Mouse (Mus musculus): ENCODE measurements around the gene 1700003E16Rik. TPM values are rescaled to one million over a fixed set of nuclear protein-coding genes. Genes with fewer than 3 reads are reported as not detected.

Gene 1700003E16Rik
- total and polyA plus RNA-seq, 3 experiments, result 0.23 to 0.34 TPM; not detected in 1

DNA sequence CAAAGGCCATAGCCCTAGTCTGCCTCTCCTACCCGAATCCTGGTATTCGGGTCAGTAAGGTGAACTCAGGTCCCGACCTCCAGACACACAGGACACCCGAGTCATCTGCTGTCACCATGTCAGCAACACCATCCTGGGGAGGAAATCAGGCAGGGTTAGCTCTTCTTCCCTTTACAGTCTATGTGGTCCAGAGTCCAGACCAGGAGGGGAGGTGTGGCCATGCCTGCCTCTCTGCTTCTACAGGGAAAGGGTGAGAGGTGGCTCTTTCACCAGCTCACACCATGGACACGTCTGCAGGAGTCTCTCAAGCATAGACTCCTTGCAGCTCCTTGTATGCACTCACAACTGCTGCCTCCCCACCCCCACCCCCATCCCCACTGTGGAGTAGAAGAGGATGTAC lies 2.7 kb upstream of the 1700003E16Rik start:
- no peaks in the 10 kb centered on the region for H3K9me3 ChIP-seq (replicated peaks; ENCODE audit: low read length)
- TF ChIP-seq POLR2A (IDR thresholded peaks at IDR 0.05; ENCODE audit: low read depth, low read length) (no peak), MYC (IDR thresholded peaks at IDR 0.05; ENCODE audit: low read depth, low read length) (no peak), USF1 (IDR thresholded peaks at IDR 0.05; ENCODE audit: low read depth, low read length) (no peak), CHD1 (IDR thresholded peaks at IDR 0.05; ENCODE audit: low read depth, low read length) (no peak), SIN3A (IDR thresholded peaks at IDR 0.05; ENCODE audit: low read length) (no peak), MAFK (IDR thresholded peaks at IDR 0.05; ENCODE audit: insufficient replicate concordance, low read length) (no peak), TBP (conservative IDR thresholded peaks at IDR 0.05; ENCODE audit: low read depth, low read length) (no peak), NRF1 (IDR thresholded peaks at IDR 0.05; ENCODE audit: low read depth, low read length) (no peak), BHLHE40 (IDR thresholded peaks at IDR 0.05; ENCODE audit: low read depth, low read length) (no peak), ZMIZ1 (IDR thresholded peaks at IDR 0.05; ENCODE audit: low read depth, low read length) (no peak), EP300 (IDR thresholded peaks at IDR 0.05; ENCODE audit: low read length) (no peak), IRF4 (IDR thresholded peaks at IDR 0.05; ENCODE audit: low read depth, low read length) (no peak), JUN (IDR thresholded peaks at IDR 0.05; ENCODE audit: insufficient read depth, low read depth, low read length) (no peak), SMC3 (IDR thresholded peaks at IDR 0.05; ENCODE audit: low read depth, low read length) (no peak), E2F4 (IDR thresholded peaks at IDR 0.05; ENCODE audit: insufficient replicate concordance, low read depth, low read length) (no peak), NELFE (IDR thresholded peaks at IDR 0.05; ENCODE audit: low read depth, low read length) (no peak), RCOR1 (conservative IDR thresholded peaks at IDR 0.05; ENCODE audit: low read depth, low read length) (no peak), MAZ (IDR thresholded peaks at IDR 0.05; ENCODE audit: low read depth, low read length) (no peak), ETS1 (conservative IDR thresholded peaks at IDR 0.05; ENCODE audit: low read depth, low read length) (no peak)
- no peak overlapping the region for H3K9ac ChIP-seq (ENCODE audit: insufficient read depth, low read depth)
- H3K4me1 ChIP-seq (ENCODE audit: control insufficient read depth in 1 of 2, insufficient read depth in 2 of 2), result peaks cover 15 to 29% of the 10 kb centered on the region in 2 experiments
- no peak overlapping the region for H3K27ac ChIP-seq (ENCODE audit: insufficient read depth, low read depth)
- dilution Hi-C loops (cut with MboI; ENCODE audit: extremely low pct_ligation_motif_present, extremely low pct_unique_long_range_greater_than_20kb, low sequenced_read_pairs) (no loop called here), in situ Hi-C loops (cut with MboI; ENCODE audit: low pct_ligation_motif_present, low pct_unique_long_range_greater_than_20kb, low sequenced_read_pairs) (no loop called here)
- H3K36me3 ChIP-seq (replicated peaks in 1 of 2; ENCODE audit: control insufficient read depth in 1 of 2, insufficient read depth in 1 of 2, low read length in 1 of 2), result peaks cover 12 to 24% of the 10 kb centered on the region in 2 experiments
- no peak overlapping the region for H3K4me2 ChIP-seq (ENCODE audit: insufficient read depth, low read depth, poor library complexity, severe bottlenecking)
- H3K4me3 ChIP-seq (replicated peaks in 1 of 3; ENCODE audit: low read depth in 2 of 3, low read length in 2 of 3, poor library complexity in 1 of 3), result no peak overlapping the region
- H3K27me3 ChIP-seq (replicated peaks), result no peaks in the 10 kb centered on the region
- no peak for DNase-seq (ENCODE audit: extremely low read depth)
- H3K79me2 ChIP-seq (replicated peaks; ENCODE audit: control insufficient read depth, extremely low read depth, insufficient read depth, poor library complexity, severe bottlenecking), result no peaks in the 10 kb centered on the region

DNA sequence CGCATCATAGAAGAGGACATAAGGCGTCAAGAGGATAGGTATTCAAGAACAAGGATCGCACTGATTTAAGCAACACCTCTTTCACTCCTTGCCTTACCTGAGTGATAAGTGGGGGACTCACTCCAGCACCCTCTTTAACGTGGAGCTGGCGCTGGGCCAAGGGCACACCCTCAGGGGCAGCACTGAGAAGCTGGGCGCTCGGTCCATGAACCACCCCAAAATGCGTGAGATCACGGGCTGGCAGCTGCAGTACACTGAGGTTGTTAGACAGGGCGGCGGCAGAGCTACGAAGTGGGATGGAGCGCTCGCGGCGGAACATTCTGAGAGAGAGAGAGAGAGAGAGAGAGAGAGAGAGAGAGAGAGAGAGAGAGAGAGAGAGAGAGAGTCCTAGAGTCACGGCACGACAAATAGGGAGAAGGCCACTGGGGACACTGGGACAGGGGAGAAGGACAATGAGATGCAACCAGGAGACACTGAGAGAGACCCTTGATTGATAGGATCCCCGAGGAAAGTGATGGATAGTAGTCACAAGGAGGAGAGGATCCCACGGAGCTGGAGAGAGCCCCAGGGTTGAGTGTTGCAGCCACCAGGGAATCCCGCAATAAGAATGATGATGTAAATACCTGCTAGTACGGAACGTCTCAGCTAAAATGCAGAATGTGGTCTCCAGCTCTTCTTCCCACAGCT lies 509 bp upstream of the 1700003E16Rik start:
- peak overlapping the region; percentile 51 for H3K9ac ChIP-seq (ENCODE audit: insufficient read depth, low read depth)
- H3K27ac ChIP-seq (ENCODE audit: insufficient read depth, low read depth), result no peak overlapping the region
- TF ChIP-seq EP300 (IDR thresholded peaks at IDR 0.05; ENCODE audit: low read length) (no peak), RCOR1 (conservative IDR thresholded peaks at IDR 0.05; ENCODE audit: low read depth, low read length) (no peak), SIN3A (IDR thresholded peaks at IDR 0.05; ENCODE audit: low read length) (no peak), JUN (IDR thresholded peaks at IDR 0.05; ENCODE audit: insufficient read depth, low read depth, low read length) (no peak), JUND (conservative IDR thresholded peaks at IDR 0.05; ENCODE audit: low read depth, low read length) (no peak), ZC3H11A (IDR thresholded peaks at IDR 0.05; ENCODE audit: low read depth, low read length) (no peak), MAX (IDR thresholded peaks at IDR 0.05; ENCODE audit: low read length) (no peak), USF1 (IDR thresholded peaks at IDR 0.05; ENCODE audit: low read depth, low read length) (no peak), UBTF (IDR thresholded peaks at IDR 0.05; ENCODE audit: low read depth, low read length) (no peak), ZNF384 (IDR thresholded peaks at IDR 0.05; ENCODE audit: low read depth, low read length) (no peak), IRF4 (IDR thresholded peaks at IDR 0.05; ENCODE audit: low read depth, low read length) (no peak)
- H3K4me3 ChIP-seq (replicated peaks in 1 of 3; ENCODE audit: low read depth in 2 of 3, low read length in 2 of 3, poor library complexity in 1 of 3), result peak overlapping the region; percentile 58 to 72 (median 62)
- H3K36me3 ChIP-seq (replicated peaks in 1 of 2; ENCODE audit: control insufficient read depth in 1 of 2, insufficient read depth in 1 of 2, low read length in 1 of 2), result peaks cover 12 to 18% of the 10 kb centered on the region in 2 experiments
- H3K27me3 ChIP-seq (replicated peaks), result no peaks in the 10 kb centered on the region
- dilution Hi-C loops (cut with MboI; ENCODE audit: extremely low pct_ligation_motif_present, extremely low pct_unique_long_range_greater_than_20kb, low sequenced_read_pairs), result no loop called here
- DNase-seq (ENCODE audit: extremely low read depth), result no peak
- peak overlapping the region; percentile 80 for H3K4me2 ChIP-seq (ENCODE audit: insufficient read depth, low read depth, poor library complexity, severe bottlenecking)
- in situ Hi-C loops (cut with MboI; ENCODE audit: low pct_ligation_motif_present, low pct_unique_long_range_greater_than_20kb, low sequenced_read_pairs), result loop anchor here (5.0 kb wide), 2 partner anchors 38 to 163 kb away; partner anchors contain the start of gene Mogs
- peaks cover 15 to 30% of the 10 kb centered on the region in 2 experiments for H3K4me1 ChIP-seq (ENCODE audit: control insufficient read depth in 1 of 2, insufficient read depth in 2 of 2)
- no peaks in the 10 kb centered on the region for H3K9me3 ChIP-seq (replicated peaks; ENCODE audit: low read length)
- no peaks in the 10 kb centered on the region for H3K79me2 ChIP-seq (replicated peaks; ENCODE audit: control insufficient read depth, extremely low read depth, insufficient read depth, poor library complexity, severe bottlenecking)
